Mouse (Mus musculus) embryonic facial prominence, embryonic 15.5 days (tissue): ENCODE results near the gene Wfdc17. TPM values are rescaled to one million over a fixed set of nuclear protein-coding genes. Genes with fewer than 3 reads are reported as not detected.

ENCODE experiments used
- polyA plus RNA-seq: library from polyadenylated mRNA; unstranded; fragments of >200 nt; fragmentation: Nextera tagmentation; extraction: Ambion mirVana; gene quantifications from 2 replicates; pipeline ENCODE4 v1.2.1, GENCODE M21; 2015

Wfdc17 gene
- polyA plus RNA-seq, 1 experiment from 2014 or later: 3.2 TPM

Other genes starting within 250 kb of the Wfdc17 start
- 2.6 and 3.2 TPM in 2 replicates for gene Mmp28, start 240.9 kb upstream of the Wfdc17 start, polyA plus RNA-seq
- gene Taf15, start 230.9 kb upstream of the Wfdc17 start, polyA plus RNA-seq: 11.1 and 13.5 TPM in 2 replicates
- gene Heatr9, start 181.8 kb upstream of the Wfdc17 start, polyA plus RNA-seq: not detected in 2 replicates
- gene Ccl5, start 173.5 kb upstream of the Wfdc17 start, polyA plus RNA-seq: 0.35 and 0.70 TPM in 2 replicates
- gene Ccl9, start 125.4 kb upstream of the Wfdc17 start, polyA plus RNA-seq: 7.6 and 8.5 TPM in 2 replicates
- 5.1 and 5.3 TPM in 2 replicates for gene Ccl6, start 110.9 kb upstream of the Wfdc17 start, polyA plus RNA-seq
- not detected in 2 replicates for gene Rpl9-ps1, start 58.4 kb upstream of the Wfdc17 start, polyA plus RNA-seq
- 0.96 and 1.1 TPM in 2 replicates for gene Ccl3, start 54.6 kb upstream of the Wfdc17 start, polyA plus RNA-seq
- 0.44 and 0.63 TPM in 2 replicates for gene Ccl4, start 41.4 kb upstream of the Wfdc17 start, polyA plus RNA-seq
- gene Wfdc18, start 5.0 kb downstream of the Wfdc17 start, polyA plus RNA-seq: 16.8 and 42.7 TPM in 2 replicates
- 0.73 and 1.2 TPM in 2 replicates for gene Wfdc21, start 42.9 kb downstream of the Wfdc17 start, polyA plus RNA-seq
- 21.5 and 27.3 TPM in 2 replicates for gene Heatr6, start 49.7 kb downstream of the Wfdc17 start, polyA plus RNA-seq
- not detected in 2 replicates for gene Hnf1b, start 146.1 kb downstream of the Wfdc17 start, polyA plus RNA-seq
- 27.9 and 28.8 TPM in 2 replicates for gene Ddx52, start 238.1 kb downstream of the Wfdc17 start, polyA plus RNA-seq